Mouse (Mus musculus) CH12.LX (cell line): ENCODE results near the gene Adgrg5.

Experiments
- CTCF ChIP-seq, 2 experiments: IDR thresholded peaks in 1 of 2; conservative IDR thresholded peaks in 1 of 2; 2 replicates each; pipeline ENCODE4 v1.5.1; 2011 to 2012; ENCODE audit warnings: low read depth in 2 of 2, low read length in 2 of 2, improper control_type of control experiment in 1 of 2, inconsistent platforms in 1 of 2, mild to moderate bottlenecking in 1 of 2, moderate library complexity in 1 of 2
- POLR2A ChIP-seq: IDR thresholded peaks from 2 replicates; pipeline ENCODE4 v1.6.1; 2011; ENCODE audit warnings: low read depth, mild to moderate bottlenecking, improper control_type of control experiment, low read length
- SMC3 ChIP-seq: IDR thresholded peaks from 2 replicates; pipeline ENCODE4 v1.6.1; 2011; ENCODE audit warnings: low read depth, low read length, improper control_type of control experiment

DNA sequence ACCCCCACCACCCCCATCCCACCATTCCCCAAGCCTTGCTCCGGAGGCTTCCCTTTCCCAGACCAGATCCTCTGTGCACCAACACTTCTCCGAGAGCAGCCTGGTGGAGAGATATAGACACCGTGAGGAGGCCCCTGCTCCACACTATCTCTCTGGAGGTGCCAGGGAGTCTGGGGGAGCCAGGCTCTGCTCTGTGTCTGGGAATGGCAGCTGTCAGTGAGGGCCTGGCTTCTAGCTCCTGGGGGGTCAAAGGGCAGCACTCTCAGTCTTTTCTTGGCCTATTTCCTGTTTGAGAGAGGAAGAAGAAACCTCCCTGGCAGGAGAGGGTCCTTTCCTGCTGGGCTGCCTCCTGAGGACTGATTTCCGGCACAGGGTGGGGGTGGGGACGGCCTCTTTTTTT, 22.5 kb upstream of the Adgrg5 start:
- TF ChIP-seq SMC3, result no peak
- no peak for TF ChIP-seq POLR2A
- TF ChIP-seq CTCF (conservative IDR thresholded peaks at IDR 0.05 in 1 of 2, IDR thresholded peaks at IDR 0.05 in 1 of 2; ENCODE audit: low read depth in 2 of 2, low read length in 2 of 2), result no peak
